Comparison of ENCODE assay signal across 16 mouse cellular contexts in genomic region chr4:154604442-154604830, GRCm38 (mm10). TPM values are rescaled to one million over a fixed set of nuclear protein-coding genes. Genes with fewer than 3 reads are reported as not detected.
DNase-seq lines count a peak whose midpoint lies in the region; ATAC-seq lines count a peak whose summit lies in the region.
"Had no signal": no experiment of that assay in that cellular context is flagged by ENCODE, and none has a peak within 500 bp of the region (broad histone marks: within the 10 kb centered on the region; RNA-seq: fewer than 3 reads in every experiment).

No protein-coding gene starts in this region.

- H3K4me2 ChIP-seq in hindbrain, embryonic 11.5 days (replicated peaks; ENCODE audit: low read depth, low read length): no peak overlapping the region
- no peak overlapping the region for H3K4me2 ChIP-seq in hindbrain, embryonic 14.5 days (replicated peaks)
- no peak overlapping the region for H3K4me2 ChIP-seq in neural tube, embryonic 11.5 days (ENCODE audit: low read depth)
- H3K4me2 ChIP-seq in neural tube, embryonic 15.5 days: no peak overlapping the region
- H3K4me2 ChIP-seq in hindbrain, embryonic 15.5 days: no peak overlapping the region
- no peak overlapping the region for H3K4me2 ChIP-seq in midbrain, embryonic 16.5 days (ENCODE audit: low read length)
- H3K4me2 ChIP-seq: limb, embryonic 15.5 days had no signal

- no peaks in the 10 kb centered on the region for H3K27me3 ChIP-seq in hindbrain, embryonic 11.5 days (ENCODE audit: control insufficient read depth, insufficient read depth, low read length)
- 0 out of 2 replicates have a peak, but pooled peaks cover 6% of the 10 kb centered on the region for H3K27me3 ChIP-seq in hindbrain, embryonic 14.5 days (ENCODE audit: control insufficient read depth, insufficient read depth, low read length)
- no peaks in the 10 kb centered on the region for H3K27me3 ChIP-seq in neural tube, embryonic 11.5 days (ENCODE audit: control insufficient read depth, insufficient read depth, low read length)
- peaks cover 14% of the 10 kb centered on the region; the same call in 1 of the 2 replicates for H3K27me3 ChIP-seq in neural tube, embryonic 15.5 days (replicated peaks)
- no peaks in the 10 kb centered on the region; the same call in 1 of the 2 replicates for H3K27me3 ChIP-seq in hindbrain, embryonic 15.5 days
- H3K27me3 ChIP-seq in midbrain, embryonic 16.5 days (ENCODE audit: control insufficient read depth, insufficient read depth, low read depth, low read length): no peaks in the 10 kb centered on the region; the same call in 1 of the 2 replicates
- H3K27me3 ChIP-seq: limb, embryonic 15.5 days had no signal

- no peak for DNase-seq in hindbrain, embryonic 11.5 days (ENCODE audit: low spot score)
- DNase-seq in hindbrain, embryonic 14.5 days (ENCODE audit: low spot score): no peak
- DNase-seq in neural tube, embryonic 11.5 days (ENCODE audit: low spot score): no peak
- DNase-seq in heart, postnatal 4 days: no peak
- DNase-seq in layer of hippocampus, adult 9-11 months: no peak
- DNase-seq: adrenal gland, postnatal 10 days; cerebellum, adult 11 months; kidney, adult 18-20 months had no signal

- no peaks in the 10 kb centered on the region for H3K9me3 ChIP-seq in hindbrain, embryonic 11.5 days (ENCODE audit: control insufficient read depth, low read length)
- H3K9me3 ChIP-seq in hindbrain, embryonic 14.5 days (ENCODE audit: control insufficient read depth, low read length): no peaks in the 10 kb centered on the region
- no peaks in the 10 kb centered on the region for H3K9me3 ChIP-seq in neural tube, embryonic 11.5 days (ENCODE audit: control insufficient read depth, low read length)
- no peaks in the 10 kb centered on the region for H3K9me3 ChIP-seq in neural tube, embryonic 15.5 days (replicated peaks)
- no peaks in the 10 kb centered on the region for H3K9me3 ChIP-seq in hindbrain, embryonic 15.5 days
- H3K9me3 ChIP-seq in midbrain, embryonic 16.5 days (replicated peaks; ENCODE audit: control insufficient read depth, low read length, poor library complexity, severe bottlenecking): no peaks in the 10 kb centered on the region
- H3K9me3 ChIP-seq: limb, embryonic 15.5 days had no signal

- H3K4me1 ChIP-seq in hindbrain, embryonic 11.5 days (replicated peaks; ENCODE audit: control insufficient read depth, insufficient read depth, low read length): peaks cover 17% of the 10 kb centered on the region
- peaks cover 33% of the 10 kb centered on the region for H3K4me1 ChIP-seq in hindbrain, embryonic 14.5 days (replicated peaks; ENCODE audit: control insufficient read depth, insufficient read depth, low read length)
- H3K4me1 ChIP-seq in neural tube, embryonic 11.5 days (ENCODE audit: control insufficient read depth, insufficient read depth, low read length): peaks cover 38% of the 10 kb centered on the region
- H3K4me1 ChIP-seq in neural tube, embryonic 15.5 days: peaks cover 21% of the 10 kb centered on the region
- peaks cover 38% of the 10 kb centered on the region for H3K4me1 ChIP-seq in hindbrain, embryonic 15.5 days (replicated peaks)
- H3K4me1 ChIP-seq in midbrain, embryonic 16.5 days (ENCODE audit: control insufficient read depth, insufficient read depth, low read length): peaks cover 6% of the 10 kb centered on the region; the same call in 1 of the 2 replicates

- H3K4me3 ChIP-seq in hindbrain, embryonic 11.5 days (ENCODE audit: low read depth, low read length): no peak overlapping the region
- H3K4me3 ChIP-seq in hindbrain, embryonic 14.5 days (replicated peaks; ENCODE audit: low read length): no peak overlapping the region
- no peak overlapping the region for H3K4me3 ChIP-seq in neural tube, embryonic 11.5 days (ENCODE audit: low read depth, low read length)
- H3K4me3 ChIP-seq in neural tube, embryonic 15.5 days (replicated peaks): no peak overlapping the region
- H3K4me3 ChIP-seq in hindbrain, embryonic 15.5 days: no peak overlapping the region
- H3K4me3 ChIP-seq in midbrain, embryonic 16.5 days (ENCODE audit: low read depth, low read length): no peak overlapping the region
- H3K4me3 ChIP-seq: limb, embryonic 15.5 days had no signal

- WGBS in hindbrain, embryonic 11.5 days: 64% methylated on average over 7 of the region's 7 CpGs
- WGBS in hindbrain, embryonic 14.5 days: 67% methylated on average over 7 of the region's 7 CpGs
- 65% methylated on average over 7 of the region's 7 CpGs for WGBS in neural tube, embryonic 11.5 days
- 69% methylated on average over 7 of the region's 7 CpGs for WGBS in neural tube, embryonic 15.5 days
- 59% methylated on average over 7 of the region's 7 CpGs for WGBS in hindbrain, embryonic 15.5 days
- 45% methylated on average over 7 of the region's 7 CpGs for WGBS in midbrain, embryonic 16.5 days

- no peaks in the 10 kb centered on the region for H3K36me3 ChIP-seq in hindbrain, embryonic 11.5 days (ENCODE audit: control insufficient read depth, insufficient read depth, low read length)
- H3K36me3 ChIP-seq in hindbrain, embryonic 14.5 days (replicated peaks; ENCODE audit: control insufficient read depth, insufficient read depth): no peaks in the 10 kb centered on the region
- H3K36me3 ChIP-seq in neural tube, embryonic 11.5 days (ENCODE audit: control insufficient read depth, insufficient read depth, low read length): no peaks in the 10 kb centered on the region
- H3K36me3 ChIP-seq in neural tube, embryonic 15.5 days: no peaks in the 10 kb centered on the region
- no peaks in the 10 kb centered on the region for H3K36me3 ChIP-seq in hindbrain, embryonic 15.5 days
- H3K36me3 ChIP-seq in midbrain, embryonic 16.5 days (ENCODE audit: control insufficient read depth, insufficient read depth, low read length): no peaks in the 10 kb centered on the region
- H3K36me3 ChIP-seq: G1E; limb, embryonic 15.5 days had no signal

- H3K27ac ChIP-seq in hindbrain, embryonic 11.5 days (ENCODE audit: low read depth, low read length): peak overlapping the region; percentile 40; the same call in 1 of the 2 replicates
- no peak overlapping the region for H3K27ac ChIP-seq in hindbrain, embryonic 14.5 days
- peak overlapping the region; percentile 63; the same call in 1 of the 2 replicates for H3K27ac ChIP-seq in neural tube, embryonic 11.5 days (ENCODE audit: low read depth, low read length)
- H3K27ac ChIP-seq in neural tube, embryonic 15.5 days (replicated peaks): no peak overlapping the region
- H3K27ac ChIP-seq in hindbrain, embryonic 15.5 days (replicated peaks): peak overlapping the region; percentile 41; the same call in 1 of the 2 replicates
- H3K27ac ChIP-seq in midbrain, embryonic 16.5 days (ENCODE audit: low read length): no peak overlapping the region
- H3K27ac ChIP-seq: kidney, postnatal 0 days; limb, embryonic 15.5 days had no signal

- no peak overlapping the region for H3K9ac ChIP-seq in hindbrain, embryonic 11.5 days (ENCODE audit: low read depth, low read length)
- no peak overlapping the region for H3K9ac ChIP-seq in hindbrain, embryonic 14.5 days
- no peak overlapping the region for H3K9ac ChIP-seq in neural tube, embryonic 11.5 days (ENCODE audit: low read length)
- no peak overlapping the region for H3K9ac ChIP-seq in neural tube, embryonic 15.5 days (replicated peaks)
- no peak overlapping the region for H3K9ac ChIP-seq in hindbrain, embryonic 15.5 days
- no peak overlapping the region for H3K9ac ChIP-seq in midbrain, embryonic 16.5 days (ENCODE audit: low read depth, low read length)
- H3K9ac ChIP-seq: limb, embryonic 15.5 days had no signal

- ATAC-seq in hindbrain, embryonic 11.5 days (ENCODE audit: low FRiP score): no peak
- ATAC-seq in hindbrain, embryonic 14.5 days (ENCODE audit: low FRiP score): no peak; the same call in 1 of the 2 replicates
- ATAC-seq in neural tube, embryonic 11.5 days (ENCODE audit: insufficient read depth, low FRiP score, low TSS enrichment): 0 out of 2 replicates have a peak, but pooled peaks have one; percentile 7
- no peak for ATAC-seq in neural tube, embryonic 15.5 days (ENCODE audit: low FRiP score)
- no peak for ATAC-seq in hindbrain, embryonic 15.5 days (ENCODE audit: low FRiP score, low read depth)
- ATAC-seq in midbrain, embryonic 16.5 days: 0 out of 2 replicates have a peak, but pooled peaks have one; percentile 9
- ATAC-seq: activated CD4-positive, CD25-positive, alpha-beta regulatory T cell, adult 4 months; lung, postnatal 0 days had no signal

RNA-seq across cellular contexts. Expression of gene Prdm16, which starts 32.2 kb away (rescaled TPM):
- 17.6 and 21.8 TPM in 2 replicates for polyA plus RNA-seq in hindbrain, embryonic 11.5 days (2014; fragmentation: Nextera tagmentation; extraction: Ambion mirVana)
- 13.2 and 15.6 TPM in 2 replicates for polyA plus RNA-seq in hindbrain, embryonic 14.5 days (2014; fragmentation: Nextera tagmentation; extraction: Ambion mirVana)
- polyA plus RNA-seq in neural tube, embryonic 11.5 days (2014; fragmentation: Nextera tagmentation; extraction: Ambion mirVana): 10.9 and 12.5 TPM in 2 replicates
- polyA plus RNA-seq in neural tube, embryonic 15.5 days (2015; fragmentation: Nextera tagmentation; extraction: Ambion mirVana): 7.7 and 9.0 TPM in 2 replicates
- 14.0 and 16.2 TPM in 2 replicates for polyA plus RNA-seq in hindbrain, embryonic 15.5 days (2015; fragmentation: Nextera tagmentation; extraction: Ambion mirVana)
- polyA plus RNA-seq in midbrain, embryonic 16.5 days (2015; fragmentation: Nextera tagmentation; extraction: Ambion mirVana): 11.8 and 13.1 TPM in 2 replicates
- 10 to 100 TPM; 25.5 to 26.8 TPM for total RNA-seq in heart, postnatal 4 days (2021)
- polyA plus RNA-seq: G1E had no signal

Comparison
In these comparisons a context has a peak if more than half of its experiments do, and no peak if none do; other contexts are left out.
1. ATAC-seq: peak in neural tube, embryonic 11.5 days (single experiment) and midbrain, embryonic 16.5 days (single experiment); none in hindbrain, embryonic 11.5 days (single experiment), hindbrain, embryonic 14.5 days (single experiment), neural tube, embryonic 15.5 days (single experiment) and hindbrain, embryonic 15.5 days (single experiment).
2. H3K27ac ChIP-seq: peak in hindbrain, embryonic 11.5 days (single experiment), neural tube, embryonic 11.5 days (single experiment) and hindbrain, embryonic 15.5 days (single experiment); none in hindbrain, embryonic 14.5 days (single experiment), neural tube, embryonic 15.5 days (single experiment) and midbrain, embryonic 16.5 days (single experiment).